Mouse (Mus musculus) lung, postnatal 14 days (tissue): ENCODE data around the gene Dusp6.
"Not testable (repeated sequence)": the region's sequence is repeated elsewhere in the genome, so short reads cannot be mapped to it uniquely, and the experiment has no call there.

Source experiments
- DNase-seq: peaks from one replicate; pipeline ENCODE4 v3.0.0; 2021

The Dusp6 gene

DNA sequence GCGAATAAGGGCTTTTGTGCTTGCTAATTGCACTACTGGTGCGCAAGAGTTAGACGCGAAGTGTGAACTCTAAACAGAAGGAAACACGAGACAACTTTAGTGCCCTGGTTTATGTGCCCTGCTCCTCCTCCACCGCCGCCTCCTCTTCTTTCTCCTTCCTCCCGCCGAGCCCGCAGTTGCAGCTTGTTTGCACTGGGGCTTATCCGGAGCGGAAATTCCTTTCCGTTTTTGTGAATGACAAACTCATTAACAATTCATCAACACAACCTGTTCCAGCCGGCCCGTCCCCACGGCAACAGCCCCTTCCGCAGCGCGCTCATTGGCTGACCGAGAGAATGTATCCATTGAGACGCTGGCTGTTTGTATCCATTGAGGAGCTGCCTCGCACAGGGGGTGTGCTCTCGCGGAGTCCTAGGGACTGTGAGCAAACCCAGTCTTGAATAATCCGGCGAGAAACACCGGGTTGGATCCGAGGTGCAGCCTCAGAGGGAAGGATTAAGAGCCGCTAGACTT is at the start of gene Dusp6:
Dusp6 (plus strand) TSS at position 365 of the 513 bp plus-strand sequence.
- DNase-seq = peak; percentile 95

GRCm38 (mm10) chr10:99214421-99215299 is 48.4 kb upstream of the Dusp6 start:
- no peak for DNase-seq

DNA sequence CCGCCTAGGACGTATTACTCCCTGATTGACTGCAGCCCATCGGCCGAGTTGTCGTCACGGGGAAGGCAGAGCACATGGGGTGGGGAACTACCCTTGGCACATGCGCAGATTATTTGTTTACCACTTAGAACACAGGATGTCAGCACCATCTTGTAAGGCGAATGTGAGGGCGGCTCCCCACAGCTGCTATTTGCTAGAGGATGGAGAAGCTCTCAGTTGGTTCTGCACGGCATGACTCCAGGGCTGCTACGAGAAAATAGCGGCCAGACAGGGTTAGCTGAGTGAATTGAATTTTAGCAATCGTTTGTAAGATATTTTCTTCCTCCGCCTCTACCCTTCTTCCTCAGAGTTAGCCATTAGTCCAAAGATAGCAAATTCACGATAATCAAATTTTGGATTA is 46.5 kb upstream of the Dusp6 start:
- DNase-seq = not testable (repeated sequence)

- no peak for DNase-seq
These were observed 41.5 kb upstream of the Dusp6 start for GRCm38 (mm10) chr10:99221540-99221939.

GRCm38 (mm10) chr10:99222726-99223125 is 40.3 kb upstream of the Dusp6 start:
- DNase-seq = no peak

- no peak for DNase-seq
These were observed 38.8 kb upstream of the Dusp6 start for GRCm38 (mm10) chr10:99224218-99224617.

DNA sequence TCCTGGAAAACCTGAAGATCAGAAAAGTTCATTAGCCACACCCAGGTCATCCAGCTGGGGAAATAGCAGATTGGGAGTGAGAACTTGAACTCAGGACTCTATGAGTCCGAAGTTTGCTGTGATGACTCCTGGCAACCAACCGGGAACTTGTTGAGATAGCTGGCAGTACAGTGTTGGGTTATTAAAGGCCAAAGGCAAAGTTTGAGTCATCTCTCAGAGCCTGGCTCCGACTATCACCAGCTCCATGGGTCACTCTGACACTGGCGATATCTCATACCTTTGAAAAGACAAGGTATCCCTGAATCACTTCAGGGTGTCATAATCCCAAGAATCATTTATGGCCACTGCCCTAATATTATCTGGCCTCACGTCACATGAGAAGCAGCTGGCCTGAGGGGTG is 36.2 kb upstream of the Dusp6 start:
- DNase-seq = no peak

GRCm38 (mm10) chr10:99227968-99228864 is 34.8 kb upstream of the Dusp6 start:
- DNase-seq = no peak

- peak; percentile 44 for DNase-seq
These were observed 33.9 kb upstream of the Dusp6 start for GRCm38 (mm10) chr10:99229031-99229684.

GRCm38 (mm10) chr10:99232518-99233227 is 30.4 kb upstream of the Dusp6 start:
- peak; percentile 35 for DNase-seq

GRCm38 (mm10) chr10:99234336-99234735 is 28.7 kb upstream of the Dusp6 start:
- no peak for DNase-seq

GRCm38 (mm10) chr10:99235081-99235480 is 27.9 kb upstream of the Dusp6 start:
- no peak for DNase-seq

- DNase-seq = no peak
These were observed 25.7 kb upstream of the Dusp6 start for GRCm38 (mm10) chr10:99237205-99237832.

- no peak for DNase-seq
These were observed 24.5 kb upstream of the Dusp6 start for GRCm38 (mm10) chr10:99238537-99238936.

DNA sequence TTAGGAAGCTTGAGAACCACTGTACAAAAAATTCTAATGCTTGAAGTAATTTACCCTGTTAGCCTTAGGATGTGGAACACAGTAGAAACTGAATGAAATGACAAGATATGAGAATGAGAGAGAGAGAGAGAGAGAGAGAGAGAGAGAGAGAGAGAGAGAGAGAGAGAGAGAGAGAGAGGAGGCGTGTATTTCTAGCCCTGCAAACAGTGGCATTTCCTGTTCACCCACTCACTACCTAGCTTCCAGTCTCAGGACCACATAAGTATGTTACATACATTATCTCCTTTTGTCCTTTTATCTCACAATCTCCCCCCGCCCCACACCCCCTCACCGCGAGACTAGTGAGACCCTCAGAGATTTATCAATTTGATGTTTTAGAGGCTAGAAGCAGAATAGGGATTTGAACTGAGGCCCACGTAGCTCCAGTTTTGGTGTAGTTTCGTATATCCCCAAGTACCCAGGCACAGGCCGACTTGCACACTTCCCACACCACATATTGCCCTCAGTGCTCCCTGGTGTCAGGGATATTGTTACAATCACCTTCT is 21.7 kb upstream of the Dusp6 start:
- no peak for DNase-seq

GRCm38 (mm10) chr10:99241829-99242711 is 21.0 kb upstream of the Dusp6 start:
- DNase-seq = no peak

DNA sequence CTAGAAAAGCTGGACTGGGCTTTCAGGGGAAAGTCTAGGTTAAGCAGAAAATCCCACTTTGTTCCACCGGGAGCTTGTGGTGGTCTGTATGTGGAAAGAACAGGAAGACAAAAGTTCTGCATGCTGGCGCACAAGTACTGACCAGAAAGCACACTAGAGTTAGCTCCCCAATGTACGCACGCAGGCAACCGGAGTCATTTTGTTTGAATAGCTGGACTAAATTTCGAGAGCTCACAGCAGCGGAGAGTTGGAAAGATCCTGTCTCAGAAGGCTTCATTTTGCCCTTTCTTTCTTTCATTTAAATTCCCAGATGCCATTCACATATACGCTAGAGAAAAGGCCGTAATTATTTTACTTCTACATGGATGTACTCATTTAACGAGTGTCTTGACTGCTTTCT is 20.3 kb upstream of the Dusp6 start:
- DNase-seq = no peak

GRCm38 (mm10) chr10:99243907-99244489 is 19.0 kb upstream of the Dusp6 start:
- DNase-seq = no peak

GRCm38 (mm10) chr10:99244655-99245260 is 18.3 kb upstream of the Dusp6 start:
- no peak for DNase-seq
